Mouse (Mus musculus): ENCODE data around the gene Cacna1d. TPM values are rescaled to one million over a fixed set of nuclear protein-coding genes. Genes with fewer than 3 reads are reported as not detected.

Cacna1d gene
- total RNA-seq, 2 experiments from 2014 or later = 0.05 to 4.9 TPM

DNA sequence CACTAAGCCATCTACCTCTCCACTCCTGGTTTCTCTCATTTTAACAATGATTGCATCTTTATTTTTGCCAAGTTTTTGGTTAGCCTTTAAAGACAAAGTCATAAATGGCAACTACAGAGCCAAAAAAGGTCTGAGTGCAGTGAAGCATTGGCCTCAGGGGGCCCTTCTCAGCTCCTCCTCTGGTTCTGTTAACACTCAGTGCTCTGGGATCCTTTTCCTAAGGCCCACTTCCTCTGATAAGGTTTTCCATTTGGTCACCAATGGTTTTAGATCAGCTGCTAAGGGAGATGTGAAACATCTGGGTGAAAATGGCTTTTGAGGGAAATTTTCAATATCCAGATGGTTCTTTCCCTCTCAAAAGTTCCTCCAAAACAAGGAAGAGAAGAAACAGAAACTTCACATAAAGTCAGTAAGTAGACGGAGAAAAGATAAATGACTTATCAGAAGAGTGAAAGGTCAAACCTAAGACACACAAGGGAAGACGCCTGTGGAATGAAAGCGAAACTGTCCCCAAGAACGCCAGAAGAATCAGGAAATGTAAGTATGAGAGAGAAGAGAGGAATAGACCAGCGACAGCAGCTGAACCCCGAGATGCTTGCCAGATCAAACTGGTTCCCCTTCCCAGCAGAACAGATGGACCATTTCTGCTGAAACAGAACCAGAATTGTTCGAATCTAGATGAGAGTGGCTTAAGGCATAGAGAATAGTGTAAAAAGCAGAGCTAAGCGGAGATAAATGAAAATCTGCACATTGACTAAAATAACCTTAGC lies 85.6 kb downstream of the Cacna1d start:
- ATAC-seq (replicated peaks; ENCODE audit: low FRiP score, low TSS enrichment, poor library complexity, severe bottlenecking) = no peak

DNA sequence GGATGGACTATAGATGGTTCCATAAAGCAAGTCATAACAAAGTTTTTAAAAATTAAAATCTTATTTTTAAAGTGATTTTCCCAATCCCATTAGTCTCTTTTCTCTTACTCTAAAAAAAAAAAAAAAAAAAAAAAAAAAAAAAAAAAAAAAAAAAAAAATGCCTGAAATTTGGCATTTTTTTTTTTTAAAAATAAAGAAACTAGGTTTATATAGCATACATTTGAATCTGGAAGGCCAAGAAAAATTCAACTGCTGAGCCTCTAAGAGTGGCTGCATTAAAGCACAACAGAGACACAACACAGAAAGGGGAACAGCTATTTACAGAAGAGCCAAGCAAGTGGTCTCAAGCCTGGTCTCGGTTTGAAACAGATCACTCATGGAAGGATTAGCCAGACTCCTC lies 112.9 kb downstream of the Cacna1d start:
- ATAC-seq (replicated peaks; ENCODE audit: low FRiP score, low TSS enrichment, poor library complexity, severe bottlenecking) = no peak

DNA sequence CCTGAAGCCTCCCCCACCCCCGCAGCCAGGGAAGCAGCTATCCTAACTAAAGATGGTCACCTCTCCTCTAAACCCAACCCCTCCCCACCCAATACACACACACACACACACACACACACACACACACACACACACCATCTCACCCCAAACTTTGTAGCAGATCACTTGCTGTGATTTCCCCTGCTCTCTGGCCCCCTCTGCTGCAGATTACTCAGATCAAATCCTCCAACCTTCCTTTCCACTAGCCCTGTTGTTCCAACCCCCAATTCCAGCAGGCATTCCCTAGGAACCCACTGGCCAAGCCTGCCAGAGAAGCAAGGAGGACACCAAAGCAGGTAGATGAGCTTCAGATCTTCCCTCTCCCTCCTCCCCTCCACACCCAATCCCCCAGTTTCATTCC lies 118.4 kb downstream of the Cacna1d start:
- ATAC-seq (replicated peaks; ENCODE audit: low FRiP score, low TSS enrichment, poor library complexity, severe bottlenecking) = no peak

DNA sequence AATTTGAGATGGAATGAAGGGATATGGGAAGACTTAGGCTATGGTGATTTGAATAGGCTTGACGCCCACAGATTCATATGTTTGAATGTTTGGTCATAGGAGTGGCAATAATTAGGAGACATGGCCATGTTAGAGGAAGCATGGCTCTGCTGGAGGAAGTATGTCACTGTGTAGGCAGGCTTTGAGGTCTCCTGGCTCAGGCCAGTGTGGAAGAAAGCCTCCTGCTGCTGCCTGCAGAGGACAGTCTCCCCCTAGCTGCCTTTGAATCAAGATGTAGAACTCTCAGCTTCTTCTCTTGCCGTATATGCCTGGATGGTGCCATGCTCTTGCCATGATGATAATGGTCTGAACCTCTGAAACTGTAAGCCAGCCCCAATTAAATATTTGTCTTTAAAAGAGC lies 120.2 kb downstream of the Cacna1d start:
- no peak for ATAC-seq (replicated peaks; ENCODE audit: low FRiP score, low TSS enrichment, poor library complexity, severe bottlenecking)

DNA sequence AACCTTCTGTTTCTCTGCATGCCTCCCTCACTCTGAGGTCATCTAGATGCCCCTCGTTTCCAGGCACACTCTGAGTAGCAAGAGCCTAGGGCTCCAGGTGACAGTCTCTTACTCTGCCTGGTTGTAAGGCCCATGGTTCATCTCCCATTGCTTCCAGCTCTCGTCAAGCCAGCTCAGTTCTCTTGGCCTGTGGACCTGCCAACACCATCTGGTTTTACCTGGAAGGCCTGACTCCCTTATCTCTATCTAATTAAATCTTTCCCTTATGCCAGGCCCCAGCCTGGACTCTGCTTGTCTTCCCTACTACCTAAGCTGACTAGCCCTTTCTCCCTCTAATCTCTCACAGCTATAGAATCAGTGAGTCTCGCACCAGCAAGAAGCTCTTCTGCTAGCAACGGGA lies 124.2 kb downstream of the Cacna1d start:
- ATAC-seq (replicated peaks; ENCODE audit: low FRiP score, low TSS enrichment, poor library complexity, severe bottlenecking) = no peak

DNA sequence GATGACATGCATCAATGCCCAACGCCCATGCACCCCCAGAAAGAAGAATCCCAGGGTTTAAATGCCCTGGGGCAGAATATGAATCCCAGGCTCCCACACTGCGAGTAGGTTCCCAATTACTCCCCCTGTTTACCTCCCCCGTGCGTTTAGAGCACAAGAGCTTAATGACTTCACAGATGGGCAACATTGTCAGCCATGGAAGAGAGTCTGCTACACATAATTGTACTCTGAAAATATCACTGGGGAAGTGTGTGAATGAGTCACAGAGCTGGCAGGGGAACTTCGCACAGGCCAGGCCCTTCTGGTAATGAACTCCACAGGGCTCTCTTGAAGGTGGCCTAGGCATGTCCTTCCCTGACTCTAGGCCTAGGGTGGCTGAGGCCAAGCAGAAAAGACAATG lies 125.4 kb downstream of the Cacna1d start:
- no peak for ATAC-seq (replicated peaks; ENCODE audit: low FRiP score, low TSS enrichment, poor library complexity, severe bottlenecking)

DNA sequence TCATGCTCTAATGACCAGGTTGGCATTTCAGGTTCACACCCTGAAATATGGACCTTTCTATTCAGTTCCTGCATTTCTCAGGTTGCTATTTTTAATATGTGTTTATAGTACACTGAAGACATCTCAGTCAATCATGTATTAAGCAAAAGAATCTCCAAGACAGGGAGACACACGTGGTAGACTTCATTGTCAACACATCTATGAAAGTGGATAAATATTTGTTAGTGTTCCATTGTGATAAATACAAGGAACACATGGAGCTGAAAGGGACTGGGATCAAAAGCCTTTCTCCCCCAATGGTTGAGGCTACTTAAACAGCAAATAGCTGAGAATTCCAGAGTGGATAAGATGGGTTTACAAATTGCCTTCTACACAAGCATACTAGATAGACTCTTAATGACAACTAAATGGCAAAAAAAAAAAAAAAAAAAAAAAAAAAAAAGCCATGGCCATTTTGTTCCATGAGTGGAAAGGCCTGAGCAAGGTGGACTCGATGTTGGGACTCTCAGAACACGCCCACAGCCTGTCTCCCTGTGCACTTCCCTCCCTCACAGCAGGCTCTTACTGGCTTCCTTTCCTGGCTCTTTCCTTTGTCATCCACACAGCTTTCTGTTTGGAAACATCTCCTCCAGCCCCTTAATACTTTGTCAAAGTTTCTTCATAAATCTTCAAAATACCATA lies 127.6 kb downstream of the Cacna1d start:
- no peak for ATAC-seq (replicated peaks; ENCODE audit: low FRiP score, low TSS enrichment, poor library complexity, severe bottlenecking)

DNA sequence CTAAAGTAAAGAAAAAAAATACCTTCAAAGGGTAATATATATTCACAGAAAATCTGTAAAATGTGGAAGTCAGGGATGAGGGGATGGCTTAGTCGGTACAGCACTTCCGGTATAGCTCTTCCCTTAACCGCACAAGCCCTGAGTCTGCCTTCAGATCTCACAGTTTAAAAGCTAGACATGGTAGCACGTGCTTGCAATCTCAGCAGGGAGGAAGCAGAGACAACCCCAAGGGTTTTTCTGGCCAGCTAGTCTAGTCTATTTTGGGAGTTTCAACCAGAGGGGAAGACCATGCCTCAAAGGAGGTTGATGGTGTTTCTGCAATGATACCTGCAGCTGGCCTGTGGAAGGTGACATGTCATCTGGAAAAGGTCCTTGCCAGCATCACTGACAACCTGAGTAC lies 128.9 kb downstream of the Cacna1d start:
- ATAC-seq (replicated peaks; ENCODE audit: low FRiP score, low TSS enrichment, poor library complexity, severe bottlenecking) = no peak

DNA sequence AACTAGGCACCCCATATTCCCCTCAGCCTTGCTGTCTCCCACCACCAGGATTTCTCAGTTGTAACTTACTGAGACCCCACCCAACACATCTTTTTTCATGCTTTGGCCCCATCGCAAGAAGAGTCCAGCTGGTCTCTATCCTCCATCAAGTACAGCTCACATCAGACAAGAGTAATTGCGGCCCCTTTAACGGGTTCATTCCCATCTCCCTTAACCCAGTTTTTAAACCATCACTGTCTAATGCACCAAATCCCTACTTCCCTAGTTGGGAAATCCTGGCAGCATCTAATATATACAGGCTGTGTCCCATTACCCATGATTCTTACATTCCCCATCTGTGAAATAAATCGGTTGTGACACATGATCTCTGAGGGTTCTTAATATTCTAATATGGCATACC lies 130.8 kb downstream of the Cacna1d start:
- no peak for ATAC-seq (replicated peaks; ENCODE audit: low FRiP score, low TSS enrichment, poor library complexity, severe bottlenecking)

DNA sequence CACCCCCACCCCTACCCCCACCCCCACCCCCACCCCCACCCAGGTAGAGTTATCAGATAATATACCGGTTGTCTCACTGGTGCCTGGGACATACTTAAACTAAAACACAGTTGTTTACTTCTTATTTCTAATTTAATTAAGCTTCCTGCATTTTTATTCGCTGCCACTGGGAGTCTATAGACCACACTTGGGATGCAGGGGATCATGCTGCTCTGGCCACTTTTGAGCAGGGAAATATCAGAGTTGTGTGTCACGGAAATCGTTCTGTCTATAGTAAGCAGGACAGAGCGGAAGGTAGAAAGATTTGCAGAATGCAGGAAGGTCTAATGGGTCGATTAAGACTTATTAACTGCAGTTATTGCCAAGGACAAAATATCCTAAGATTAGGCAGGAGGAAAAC lies 131.3 kb downstream of the Cacna1d start:
- ATAC-seq (replicated peaks; ENCODE audit: low FRiP score, low TSS enrichment, poor library complexity, severe bottlenecking) = no peak

DNA sequence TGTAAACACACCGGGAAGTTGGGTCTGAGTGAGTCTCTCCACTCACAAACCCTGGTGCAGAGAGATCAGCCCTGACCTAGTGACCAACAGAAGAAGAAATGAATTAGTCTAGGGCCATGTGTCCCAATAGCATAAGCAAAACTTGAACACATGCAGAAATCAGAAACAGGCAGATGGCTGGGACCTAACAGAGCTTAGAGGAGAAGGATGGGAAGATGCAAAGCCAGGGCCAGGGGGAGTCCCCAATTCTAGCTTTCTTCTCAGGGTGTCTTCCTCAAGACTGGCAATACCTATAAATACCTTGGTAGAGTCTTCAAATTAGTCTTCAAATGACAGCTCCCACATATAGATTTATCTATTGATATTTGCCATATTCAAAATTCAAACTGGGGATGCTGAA lies 133.2 kb downstream of the Cacna1d start:
- ATAC-seq (replicated peaks; ENCODE audit: low FRiP score, low TSS enrichment, poor library complexity, severe bottlenecking) = no peak

DNA sequence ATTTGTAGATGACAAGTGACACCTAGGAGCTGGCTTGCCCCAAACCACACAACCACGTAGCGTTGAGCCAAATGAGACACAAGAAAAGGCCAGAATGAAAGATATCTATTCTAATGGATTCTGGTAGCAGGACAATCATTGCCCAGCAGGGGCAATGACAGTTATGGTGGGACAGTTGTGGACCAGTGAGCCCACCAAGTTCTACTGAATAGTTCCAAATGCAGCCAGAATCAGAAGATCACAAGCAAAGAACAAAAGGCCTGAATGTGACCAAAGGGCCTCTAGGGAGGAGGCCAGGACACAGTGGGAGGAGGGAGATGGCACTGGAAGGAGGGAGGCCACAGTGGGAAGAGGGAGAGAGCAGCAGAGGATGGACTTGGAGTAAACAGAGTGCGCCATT lies 134.8 kb downstream of the Cacna1d start:
- no peak for ATAC-seq (replicated peaks; ENCODE audit: low FRiP score, low TSS enrichment, poor library complexity, severe bottlenecking)

DNA sequence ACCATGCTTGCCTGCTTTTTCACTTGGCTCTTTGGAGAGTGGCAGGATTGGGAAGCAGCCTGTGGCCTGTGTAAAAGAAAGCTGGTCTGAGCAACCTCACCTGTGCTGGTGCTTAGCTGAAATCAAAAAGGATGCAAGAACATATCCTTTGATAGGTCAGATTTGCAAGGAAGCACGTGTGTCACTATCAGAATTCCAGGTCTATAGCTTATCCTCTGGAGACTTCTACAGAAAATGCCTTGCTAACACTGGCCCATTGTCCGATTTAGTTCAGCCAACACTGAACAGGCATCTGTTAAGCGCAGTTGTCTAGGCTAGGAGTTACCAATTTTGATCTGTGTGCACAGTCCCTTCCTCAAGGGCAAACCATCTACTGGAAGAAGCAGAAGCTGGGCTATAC lies 136.5 kb downstream of the Cacna1d start:
- ATAC-seq (replicated peaks; ENCODE audit: low FRiP score, low TSS enrichment, poor library complexity, severe bottlenecking) = no peak

DNA sequence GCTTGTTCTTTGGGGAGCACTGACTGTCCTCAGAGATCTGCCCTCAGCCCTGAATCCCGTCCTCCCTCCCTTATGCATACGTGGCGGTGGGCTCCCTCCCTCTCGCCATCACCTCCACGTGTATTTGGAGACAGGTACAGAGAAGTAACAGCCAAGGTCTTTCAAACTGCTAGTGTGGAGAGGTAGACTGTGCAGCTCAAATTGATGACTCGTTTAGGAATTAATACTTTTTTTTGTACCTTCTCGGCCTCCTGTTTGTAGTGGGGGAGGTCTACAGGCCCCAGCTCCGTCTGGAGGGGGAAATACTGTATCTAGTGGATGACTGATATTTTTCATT lies 137.2 kb downstream of the Cacna1d start:
- ATAC-seq (replicated peaks; ENCODE audit: low FRiP score, low TSS enrichment, poor library complexity, severe bottlenecking) = no peak

DNA sequence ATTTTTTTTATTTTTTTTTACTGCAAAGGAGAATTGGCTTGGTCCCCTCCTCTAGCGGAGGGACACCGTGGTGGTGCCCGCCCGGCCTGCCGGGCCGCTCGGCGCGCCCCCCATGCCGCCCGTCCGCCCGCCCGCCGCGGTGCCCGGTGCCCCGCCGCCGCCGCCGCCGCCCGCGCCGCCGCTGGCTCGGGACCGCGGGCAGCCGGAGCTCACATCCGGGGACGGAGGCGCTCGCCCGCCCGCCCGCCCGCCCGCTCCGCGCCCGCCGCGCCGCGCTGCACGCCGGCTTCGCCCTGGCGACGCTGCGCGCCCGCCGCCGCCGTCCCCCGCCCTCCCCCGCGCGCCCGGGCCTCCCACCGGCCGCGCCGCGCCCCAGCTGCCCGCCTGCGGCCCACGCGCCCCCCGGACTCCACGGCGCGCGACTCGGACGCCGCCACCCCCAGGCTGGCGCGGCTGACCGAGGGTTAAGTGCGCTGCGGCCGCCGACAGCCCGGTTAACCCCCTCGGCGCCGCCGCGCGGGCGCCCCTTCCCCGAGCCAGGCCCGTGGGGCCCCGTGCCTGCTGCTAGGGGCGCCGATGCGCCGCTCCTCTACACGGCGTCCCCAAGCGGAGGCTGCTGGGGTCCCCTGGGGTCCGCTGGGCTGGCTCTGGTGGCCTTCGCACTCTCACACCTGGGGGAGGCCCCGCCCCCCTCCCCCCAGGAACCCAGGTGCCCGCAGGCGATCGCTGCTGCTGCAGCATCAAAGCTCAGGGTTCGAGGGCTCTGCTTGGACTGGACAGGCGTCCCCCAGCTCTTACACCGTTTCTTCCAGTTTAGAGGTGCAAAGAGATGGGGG lies 137.7 kb downstream of the Cacna1d start:
- ATAC-seq (replicated peaks; ENCODE audit: low FRiP score, low TSS enrichment, poor library complexity, severe bottlenecking) = no peak

DNA sequence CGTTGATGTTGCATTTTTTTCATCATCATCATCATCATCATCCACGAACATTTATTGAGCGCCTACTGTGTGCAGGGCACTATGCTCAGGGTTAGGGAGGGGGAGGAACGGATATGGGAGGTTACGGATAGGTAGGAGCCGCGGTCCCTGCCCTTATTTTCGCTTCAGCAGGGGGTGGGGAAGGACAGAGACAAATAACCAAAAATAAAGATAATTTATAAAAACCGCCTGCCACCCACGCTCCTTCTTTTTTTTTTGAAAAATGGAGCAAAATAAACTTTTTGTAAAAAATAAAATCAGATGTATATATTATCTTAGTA lies 138.3 kb downstream of the Cacna1d start:
- ATAC-seq (replicated peaks; ENCODE audit: low FRiP score, low TSS enrichment, poor library complexity, severe bottlenecking) = no peak

DNA sequence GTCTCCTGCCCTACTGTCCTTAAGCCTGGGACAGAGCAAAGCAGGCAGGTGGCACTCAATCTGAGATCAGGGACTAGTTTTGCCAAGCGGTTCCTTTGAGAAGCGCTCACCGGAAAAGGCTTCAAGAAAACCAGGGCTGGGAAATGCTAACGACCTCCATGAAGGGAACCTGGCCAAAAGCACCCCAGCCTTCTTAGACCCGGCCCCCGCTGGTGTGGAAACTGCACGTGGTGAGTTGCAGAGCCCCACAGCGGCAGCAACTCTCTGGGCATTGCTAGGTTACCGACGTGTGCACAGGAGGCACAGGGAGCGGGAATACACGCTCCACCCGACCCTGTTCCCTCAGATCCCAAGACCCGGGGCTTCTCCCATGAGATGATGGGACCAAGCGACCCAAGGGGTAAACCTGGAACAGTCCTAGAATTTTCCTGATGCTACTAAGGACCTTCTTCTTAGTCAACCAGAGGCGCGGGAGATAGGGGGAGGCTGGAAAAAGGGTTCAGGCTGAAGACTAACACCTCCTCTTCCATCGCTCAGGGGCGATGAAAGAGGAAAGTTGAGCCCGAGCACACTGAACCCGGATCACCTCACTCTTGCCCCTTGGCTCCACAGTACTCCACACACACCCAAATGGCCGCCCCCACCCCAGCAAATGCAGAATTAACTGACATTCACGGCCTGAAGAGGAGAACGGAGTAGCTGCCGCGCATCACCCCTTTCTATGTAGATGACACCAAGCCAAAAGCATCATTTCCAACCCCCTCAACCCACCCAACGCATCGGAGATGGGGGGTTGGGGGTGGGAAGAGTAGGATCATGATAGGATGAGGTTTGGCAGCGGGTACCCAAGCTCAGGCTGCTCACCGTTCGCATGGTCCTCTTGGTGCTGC lies 138.9 kb downstream of the Cacna1d start:
- no peak for ATAC-seq (replicated peaks; ENCODE audit: low FRiP score, low TSS enrichment, poor library complexity, severe bottlenecking)

DNA sequence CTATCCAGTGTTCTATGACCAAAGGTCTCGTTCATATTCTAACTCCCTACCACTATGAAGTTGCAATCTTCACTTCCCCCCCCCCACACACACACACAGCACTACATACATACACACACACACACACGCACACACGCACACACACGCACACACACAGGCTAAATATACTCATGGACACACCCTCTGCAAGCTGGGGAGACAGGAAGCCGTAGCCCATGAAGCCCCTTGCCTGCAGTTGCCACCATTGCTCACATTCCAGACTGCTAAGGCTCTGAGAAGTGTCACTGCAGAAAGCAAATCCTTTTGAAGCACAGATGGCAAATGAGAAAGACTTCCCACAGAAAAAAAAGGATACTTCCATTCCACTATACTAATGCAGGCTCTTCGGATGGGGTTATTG lies 141.0 kb downstream of the Cacna1d start:
- ATAC-seq (replicated peaks; ENCODE audit: low FRiP score, low TSS enrichment, poor library complexity, severe bottlenecking) = no peak

DNA sequence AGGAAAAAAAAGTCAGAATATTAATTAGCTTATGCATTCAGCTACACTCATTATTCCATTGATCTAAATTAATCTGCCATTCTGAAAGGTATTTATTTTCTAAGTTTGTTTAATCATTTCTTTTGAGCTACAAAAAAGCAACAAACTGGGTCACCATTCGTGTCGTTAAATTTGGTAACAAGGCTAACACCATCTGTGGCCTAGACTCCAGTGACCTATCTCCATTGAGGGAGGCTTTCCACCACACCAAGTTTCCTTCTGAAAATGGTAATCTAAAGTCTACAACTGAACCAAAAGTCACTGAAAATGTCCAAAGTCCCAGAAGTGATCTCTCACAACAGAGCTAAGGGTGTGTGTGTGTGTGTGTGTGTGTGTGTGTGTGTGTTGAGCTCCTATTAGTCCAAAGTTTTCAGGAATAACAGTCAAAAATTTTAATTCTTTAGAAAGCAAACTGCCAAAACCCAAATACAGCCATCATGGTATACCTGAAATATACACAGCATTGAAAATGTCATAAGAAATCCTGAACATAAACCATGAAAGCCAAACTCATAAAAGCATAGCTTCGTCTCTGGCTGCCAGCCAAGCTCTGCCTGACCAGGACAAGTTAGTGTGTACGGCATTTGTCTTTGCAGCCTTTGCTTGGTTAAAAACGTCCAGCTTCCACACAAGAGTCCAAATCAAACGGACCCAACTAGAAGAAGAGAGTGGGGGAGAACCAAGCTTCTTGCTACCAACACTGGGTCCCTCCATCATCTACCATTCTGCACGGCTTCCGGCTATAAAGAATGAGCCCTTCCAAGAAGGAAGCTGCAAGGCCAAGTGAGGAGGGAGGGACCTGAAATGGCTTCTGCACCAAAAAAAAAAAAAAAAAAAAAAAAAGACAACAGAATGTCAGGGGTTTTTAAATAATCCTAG lies 146.0 kb downstream of the Cacna1d start:
- ATAC-seq (replicated peaks; ENCODE audit: low FRiP score, low TSS enrichment, poor library complexity, severe bottlenecking) = no peak
